Mouse (Mus musculus): ENCODE data around the gene Cryge.

DNA sequence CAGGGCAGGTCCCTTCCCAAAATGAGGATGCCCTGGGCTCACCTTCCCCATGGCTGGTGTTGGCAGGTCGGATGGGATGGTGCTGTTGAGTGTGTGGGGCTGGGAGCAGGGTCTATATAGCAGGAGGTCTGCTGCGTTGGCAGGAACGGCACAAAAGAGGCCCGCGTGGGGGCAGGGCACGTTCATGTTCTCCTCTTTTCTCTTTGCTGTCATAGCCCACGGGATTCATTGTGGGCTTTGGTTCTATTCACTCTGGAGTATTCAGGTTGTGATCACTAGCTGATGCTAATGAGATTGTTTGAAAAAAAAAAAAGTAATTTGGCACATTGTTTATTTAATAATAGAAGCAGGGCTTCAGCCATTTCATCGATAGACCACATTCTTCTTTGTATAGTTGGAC, 12.4 kb upstream of the Cryge start, which contains the start of gene Crygd:
- TF ChIP-seq CTCF (IDR thresholded peaks at IDR 0.05; ENCODE audit: low read depth) (no peak), EP300 (IDR thresholded peaks at IDR 0.05; ENCODE audit: low read depth) (no peak)
